Mouse (Mus musculus) myocyte (in vitro differentiated cells): ENCODE data around the gene Ces3b.

Experiments used
- CEBPB ChIP-seq: IDR thresholded peaks from 2 replicates; pipeline ENCODE4 v1.6.1; 2011; ENCODE audit warnings: mild to moderate bottlenecking, moderate library complexity; ENCODE audit not compliant: poor library complexity, insufficient read depth, severe bottlenecking
- E2F4 ChIP-seq: IDR thresholded peaks from one replicate; pipeline ENCODE4 v1.6.1; 2011; ENCODE audit warnings: mild to moderate bottlenecking, control low read depth, moderate library complexity; ENCODE audit not compliant: insufficient read depth
- MAX ChIP-seq: IDR thresholded peaks from one replicate; pipeline ENCODE4 v1.6.1; 2011; ENCODE audit warnings: low read depth, mild to moderate bottlenecking, control low read depth
- MYOD1 ChIP-seq, 3 experiments: IDR thresholded peaks; one replicate each; pipeline ENCODE4 v1.6.1; 2011; ENCODE audit warnings: control low read depth in 2 of 3, low read depth in 2 of 3, mild to moderate bottlenecking in 2 of 3, moderate library complexity in 1 of 3; ENCODE audit not compliant: insufficient read length in 2 of 3, control insufficient read depth in 1 of 3
- POLR2A ChIP-seq: IDR thresholded peaks from one replicate; pipeline ENCODE4 v1.6.1; 2011; ENCODE audit warnings: low read depth, mild to moderate bottlenecking, control low read depth, moderate library complexity; ENCODE audit not compliant: insufficient read length
- POLR2AphosphoS2 ChIP-seq: IDR thresholded peaks from one replicate; pipeline ENCODE4 v1.6.1; 2011; ENCODE audit warnings: low read depth, control low read depth; ENCODE audit not compliant: insufficient read length
- REST ChIP-seq: IDR thresholded peaks from one replicate; pipeline ENCODE4 v1.6.1; 2011; ENCODE audit warnings: mild to moderate bottlenecking, control low read depth, moderate library complexity; ENCODE audit not compliant: insufficient read depth, insufficient read length
- SRF ChIP-seq: IDR thresholded peaks from one replicate; pipeline ENCODE4 v1.6.1; 2011; ENCODE audit warnings: low read depth; ENCODE audit not compliant: control insufficient read depth, insufficient read length
- TCF12 ChIP-seq: IDR thresholded peaks from one replicate; pipeline ENCODE4 v1.6.1; 2011; ENCODE audit warnings: mild to moderate bottlenecking, control low read depth; ENCODE audit not compliant: poor library complexity, insufficient read depth, severe bottlenecking
- USF1 ChIP-seq: IDR thresholded peaks from one replicate; pipeline ENCODE4 v1.6.1; 2011; ENCODE audit warnings: low read depth, mild to moderate bottlenecking, control low read depth, moderate library complexity

DNA sequence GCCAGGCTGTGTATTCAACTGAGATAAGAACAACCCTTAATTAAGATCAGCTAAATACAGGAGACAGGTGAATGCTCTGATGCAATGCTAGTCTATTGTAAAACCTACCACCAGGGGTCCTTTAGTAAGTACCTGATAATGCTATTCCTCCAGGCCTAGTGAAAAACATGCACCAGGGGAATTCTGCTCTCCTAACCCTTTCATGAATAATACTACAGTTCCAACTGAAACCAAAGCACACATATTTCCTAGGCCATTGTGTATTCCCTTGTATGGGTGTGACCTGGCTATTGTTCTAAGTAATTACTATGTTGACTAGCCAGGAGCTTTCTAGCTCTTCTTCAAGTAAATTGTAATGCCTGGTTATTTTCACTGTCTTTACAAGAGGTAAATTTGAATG, 23.5 kb upstream of the Ces3b start:
- TF ChIP-seq POLR2AphosphoS2 (no peak), POLR2A (no peak), TCF12 (no peak), MYOD1 (IDR thresholded peaks at IDR 0.05; ENCODE audit: control insufficient read depth in 1 of 3, insufficient read length in 2 of 3, low read depth in 2 of 3) (no peak), MAX (no peak), USF1 (no peak), SRF (no peak), E2F4 (no peak), CEBPB (no peak), REST (no peak)
